Mouse (Mus musculus) G1E (cell line): ENCODE results near the gene Wwp2.
"Not testable (repeated sequence)": the region's sequence is repeated elsewhere in the genome, so short reads cannot be mapped to it uniquely, and the experiment has no call there.

Experiments
- CTCF ChIP-seq: IDR thresholded peaks from 2 replicates; pipeline ENCODE4 v1.5.1; 2012; ENCODE audit warnings: low read depth, low read length, inconsistent platforms, mixed read lengths
- GATA1 ChIP-seq: IDR thresholded peaks from 2 replicates; pipeline ENCODE4 v1.6.1; 2012; ENCODE audit warnings: borderline replicate concordance, low read length, inconsistent platforms, mixed read lengths
- GATA2 ChIP-seq: IDR thresholded peaks from 2 replicates; pipeline ENCODE4 v1.6.1; 2012; ENCODE audit warnings: low read depth, low read length, inconsistent platforms, borderline replicate concordance
- POLR2AphosphoS5 ChIP-seq: IDR thresholded peaks from 2 replicates; pipeline ENCODE4 v1.6.1; 2012; ENCODE audit warnings: low read depth, low read length, inconsistent platforms; ENCODE audit not compliant: insufficient replicate concordance
- TAL1 ChIP-seq: conservative IDR thresholded peaks from 2 replicates; pipeline ENCODE4 v1.6.1; 2012; ENCODE audit warnings: low read depth, low read length, inconsistent platforms, mixed read lengths

DNA sequence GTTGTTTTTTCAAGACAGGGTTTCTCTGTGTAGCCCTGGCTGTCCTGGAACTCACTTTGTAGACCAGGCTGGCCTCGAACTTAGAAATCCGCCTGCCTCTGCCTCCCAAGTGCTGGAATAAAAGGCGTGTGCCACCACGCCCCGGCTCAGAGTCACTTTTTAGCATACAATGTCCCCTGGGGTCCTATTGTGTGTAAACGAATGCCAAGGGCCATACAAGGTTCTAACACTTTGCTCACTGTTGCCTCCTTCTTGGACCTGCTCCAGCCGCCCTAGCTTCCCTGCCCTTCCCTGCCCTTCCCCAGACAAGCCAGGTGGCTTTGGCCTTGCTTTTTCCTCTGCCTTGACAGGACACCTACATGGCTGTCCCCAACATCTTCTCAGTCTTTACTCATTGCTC, 40.6 kb downstream of the Wwp2 start:
- not testable (repeated sequence) for TF ChIP-seq CTCF, GATA1, TAL1, GATA2, POLR2AphosphoS5
